Mouse (Mus musculus): ENCODE data around the gene Sertad2.

The Sertad2 gene

DNA sequence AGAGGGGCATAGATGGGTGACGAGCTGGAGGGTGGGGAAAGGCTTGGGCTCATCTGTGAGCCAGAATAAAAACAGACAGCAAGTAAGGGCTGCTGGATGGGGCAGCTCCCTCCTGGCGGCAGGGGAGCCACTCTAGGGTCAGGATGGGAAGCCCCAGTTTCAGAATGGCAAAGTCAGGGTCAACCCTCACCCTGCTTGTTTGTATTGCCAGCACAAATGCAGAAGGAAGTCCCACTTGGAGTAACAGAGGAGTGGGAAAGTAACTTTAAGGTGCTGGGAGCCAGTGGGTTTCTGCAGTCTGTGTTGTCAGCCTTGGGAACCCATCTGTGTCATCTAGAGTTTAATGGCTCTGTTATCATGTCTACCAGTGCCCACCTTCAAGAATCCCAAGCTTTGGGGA, 136.3 kb downstream of the Sertad2 start:
- DNase-seq (ENCODE audit: low read depth, low spot score), result no peak

GRCm38 (mm10) chr11:20680781-20681180, 137.7 kb downstream of the Sertad2 start:
- DNase-seq (ENCODE audit: low read depth, low spot score), result no peak

GRCm38 (mm10) chr11:20681679-20682078, 138.6 kb downstream of the Sertad2 start:
- no peak for DNase-seq (ENCODE audit: low read depth, low spot score)

- peak; percentile 81 for DNase-seq (ENCODE audit: low read depth, low spot score)
Measured at GRCm38 (mm10) chr11:20691000-20691399, 147.9 kb downstream of the Sertad2 start.
